ENCODE assay signal across 7 mouse cellular contexts in genomic region chr2:130906584-130907315, GRCm38 (mm10). TPM values are rescaled to one million over a fixed set of nuclear protein-coding genes. Genes with fewer than 3 reads are reported as not detected.
A peak's percentile ranks its signal among the peaks of the same experiment; 100 is the strongest.
DNase-seq lines count a peak whose midpoint lies in the region; ATAC-seq and TF ChIP-seq lines count a peak whose summit lies in the region.

No protein-coding gene starts in this region.

- peak overlapping the region; percentile 81 for H3K4me2 ChIP-seq in forebrain, postnatal 0 days (ENCODE audit: low read depth)
- peak overlapping the region; percentile 76 for H3K4me2 ChIP-seq in intestine, embryonic 15.5 days (replicated peaks)

- H3K79me2 ChIP-seq in macrophage (ENCODE audit: inconsistent target): peaks cover 50% of the 10 kb centered on the region

- peak; percentile 45 for ATAC-seq in forebrain, postnatal 0 days
- ATAC-seq in intestine, embryonic 15.5 days: peak; percentile 75

- peak in 1 of 2 experiments; percentile 15 for DNase-seq in spleen, adult 2 months (ENCODE audit: low read depth in 1 of 2, low spot score in 2 of 2)
- no peak for DNase-seq in spleen, postnatal 10 days (ENCODE audit: low spot score in 2 of 2)
- peak; percentile 40 for DNase-seq in cerebellum, adult 11 months
- DNase-seq in forebrain, postnatal 0 days: no peak
- DNase-seq in testis, postnatal 14 days (ENCODE audit: low spot score): peak; percentile 56

- no peak for TF ChIP-seq POLR2A in spleen, adult 2 months (IDR thresholded peaks at IDR 0.05; ENCODE audit: low read depth, low read length)

- no peaks in the 10 kb centered on the region for H3K9me3 ChIP-seq in forebrain, postnatal 0 days (ENCODE audit: low read length)
- H3K9me3 ChIP-seq in intestine, embryonic 15.5 days: no peaks in the 10 kb centered on the region

- H3K36me3 ChIP-seq in spleen, adult 2 months (ENCODE audit: control insufficient read depth, insufficient read depth, low read length): no peaks in the 10 kb centered on the region
- H3K36me3 ChIP-seq in forebrain, postnatal 0 days (ENCODE audit: insufficient read depth): no peaks in the 10 kb centered on the region
- no peaks in the 10 kb centered on the region for H3K36me3 ChIP-seq in intestine, embryonic 15.5 days
- H3K36me3 ChIP-seq in macrophage (ENCODE audit: inconsistent target): no peaks in the 10 kb centered on the region

- no peak for TF ChIP-seq CTCF in spleen, adult 2 months (IDR thresholded peaks at IDR 0.05; ENCODE audit: extremely low read depth, insufficient read depth, insufficient read length, insufficient replicate concordance)
- TF ChIP-seq CTCF in forebrain, postnatal 0 days (IDR thresholded peaks at IDR 0.05; ENCODE audit: low read depth): no peak

- WGBS in spleen, adult 2 months: under 1% methylated on average over 45 of the region's 58 CpGs
- whole genome bisulfite sequencing in forebrain, postnatal 0 days: 5% methylated on average over 43 of the region's 58 CpGs
- WGBS in intestine, embryonic 15.5 days: under 1% methylated on average over 58 of the region's 58 CpGs
- WGBS in macrophage (ENCODE audit: missing documents): under 1% methylated on average over 29 of the region's 58 CpGs

- peak overlapping the region; percentile 44; the same call in 1 of the 2 replicates for H3K27ac ChIP-seq in spleen, adult 2 months (ENCODE audit: insufficient read depth, low read length)
- peak overlapping the region; percentile 90 for H3K27ac ChIP-seq in forebrain, postnatal 0 days (ENCODE audit: low read depth, low read length)
- peak overlapping the region; percentile 60; the same call in 1 of the 2 replicates for H3K27ac ChIP-seq in intestine, embryonic 15.5 days
- H3K27ac ChIP-seq in macrophage: no peak overlapping the region

- H3K27me3 ChIP-seq in spleen, adult 2 months (ENCODE audit: control insufficient read depth, insufficient read depth, low read length): no peaks in the 10 kb centered on the region
- no peaks in the 10 kb centered on the region for H3K27me3 ChIP-seq in forebrain, postnatal 0 days (ENCODE audit: insufficient read depth, low read length)
- no peaks in the 10 kb centered on the region for H3K27me3 ChIP-seq in intestine, embryonic 15.5 days (replicated peaks)

- peaks cover 8% of the 10 kb centered on the region for H3K4me1 ChIP-seq in spleen, adult 2 months (ENCODE audit: control insufficient read depth, insufficient read depth, insufficient read length)
- H3K4me1 ChIP-seq in forebrain, postnatal 0 days (ENCODE audit: insufficient read depth): peaks cover 19% of the 10 kb centered on the region
- peaks cover 3% of the 10 kb centered on the region for H3K4me1 ChIP-seq in intestine, embryonic 15.5 days (replicated peaks)

- H3K4me3 ChIP-seq in spleen, adult 2 months (ENCODE audit: extremely low read depth, insufficient read depth, insufficient read length): peak overlapping the region; percentile 78
- H3K4me3 ChIP-seq in forebrain, postnatal 0 days (ENCODE audit: low read depth, low read length): peak overlapping the region; percentile 90
- H3K4me3 ChIP-seq in intestine, embryonic 15.5 days (replicated peaks): peak overlapping the region; percentile 100
- H3K4me3 ChIP-seq in macrophage (ENCODE audit: inconsistent target): peak overlapping the region; percentile 58

- peak overlapping the region; percentile 97 for H3K9ac ChIP-seq in forebrain, postnatal 0 days
- peak overlapping the region; percentile 93 for H3K9ac ChIP-seq in intestine, embryonic 15.5 days

RNA-seq across cellular contexts. Expression of gene Atrn, which starts 0.5 kb away (rescaled TPM):
- polyA plus RNA-seq in spleen, adult 2 months (2012; rRNA removed): 4.7 and 5.3 TPM in 2 replicates
- total RNA-seq in forebrain, postnatal 0 days (2014; rRNA removed): 61.2 and 80.3 TPM in 2 replicates
- polyA plus RNA-seq in forebrain, postnatal 0 days (2015; fragmentation: Nextera tagmentation; extraction: Ambion mirVana): 9.1 and 11.4 TPM in 2 replicates
- polyA plus RNA-seq in intestine, embryonic 15.5 days (2015; fragmentation: Nextera tagmentation; extraction: Ambion mirVana): 4.4 and 5.2 TPM in 2 replicates
- total RNA-seq in macrophage (2018; cell fraction: chromatin; rRNA removed): 10 to 100 TPM; 10.6 to 61.2 (median 41.1) TPM
- total RNA-seq in macrophage (2018; cell fraction: cytosol; rRNA removed): 10 to 100 TPM in 14 of 26 experiments, 1 to 10 TPM in 12; 5.0 to 22.1 (median 10.5) TPM
- total RNA-seq in macrophage (2018; cell fraction: nucleus; rRNA removed): 10 to 100 TPM; 11.1 to 48.7 (median 25.4) TPM
- polyA plus RNA-seq in macrophage (2018): 10.6 to 13.5 TPM (median 13.4 TPM) in 3 replicates

RNA-seq across cellular contexts. Expression of gene 4930402H24Rik, which starts 0.5 kb away (rescaled TPM):
- 12.1 and 12.7 TPM in 2 replicates for polyA plus RNA-seq in spleen, adult 2 months (2012; rRNA removed)
- 88.5 and 97.9 TPM in 2 replicates for total RNA-seq in forebrain, postnatal 0 days (2014; rRNA removed)
- 31.3 and 49.2 TPM in 2 replicates for polyA plus RNA-seq in forebrain, postnatal 0 days (2015; fragmentation: Nextera tagmentation; extraction: Ambion mirVana)
- polyA plus RNA-seq in intestine, embryonic 15.5 days (2015; fragmentation: Nextera tagmentation; extraction: Ambion mirVana): 25.4 and 25.9 TPM in 2 replicates
- 100 to 1,000 TPM in 17 of 26 experiments, 10 to 100 TPM in 9; 31.9 to 240 (median 110) TPM for total RNA-seq in macrophage (2018; cell fraction: chromatin; rRNA removed)
- 10 to 100 TPM in 23 of 26 experiments, 1 to 10 TPM in 3; 7.7 to 19.1 (median 13.5) TPM for total RNA-seq in macrophage (2018; cell fraction: cytosol; rRNA removed)
- 100 to 1,000 TPM in 1 of 26 experiments, 10 to 100 TPM in 25; 21.0 to 107 (median 40.4) TPM for total RNA-seq in macrophage (2018; cell fraction: nucleus; rRNA removed)
- polyA plus RNA-seq in macrophage (2018): 12.1 to 15.5 TPM (median 12.6 TPM) in 3 replicates

Comparison
In these comparisons a context has a peak if more than half of its experiments do, and no peak if none do; other contexts are left out.
1. DNase-seq: peak in cerebellum, adult 11 months (single experiment) and testis, postnatal 14 days (single experiment); none in spleen, postnatal 10 days (0 of 2) and forebrain, postnatal 0 days (single experiment).
2. Peak in every context shown above with its lines, with median percentiles within 50 percentile points of each other: H3K4me3 ChIP-seq.